Mouse (Mus musculus) heart, postnatal 0 days (tissue): Measurements from ENCODE around the gene Lrrc74a.

Experiments used
- CTCF ChIP-seq: IDR thresholded peaks from 2 replicates; pipeline ENCODE4 v1.5.1; 2016; ENCODE audit warnings: antibody characterized with exemption, control low read depth, low read depth
- EP300 ChIP-seq: IDR thresholded peaks from 2 replicates; pipeline ENCODE4 v1.6.1; 2016; ENCODE audit warnings: antibody characterized with exemption, low read depth

DNA sequence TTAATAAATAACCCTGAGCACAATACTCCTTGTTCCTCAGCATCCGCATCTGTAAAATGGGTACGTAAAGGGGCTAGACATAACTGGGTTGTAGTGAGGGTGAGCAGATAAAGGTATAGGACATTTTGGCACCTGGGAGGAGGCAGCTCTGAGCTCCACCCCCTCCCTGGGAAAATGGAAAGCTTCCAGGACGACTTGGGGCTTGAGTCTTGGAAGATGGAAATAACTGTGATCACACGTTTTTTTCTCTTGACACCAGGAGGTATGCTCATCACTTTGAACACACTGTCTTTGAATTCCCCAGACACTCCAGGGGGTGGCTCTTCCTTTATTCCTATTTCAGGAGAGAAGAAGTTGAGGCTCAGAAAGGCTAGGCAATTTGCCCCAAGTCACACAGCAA lies 71.1 kb downstream of the Lrrc74a start:
- TF ChIP-seq CTCF, result no peak
- no peak for TF ChIP-seq EP300
